Mouse (Mus musculus): ENCODE measurements around the gene Tnfrsf12a. TPM values are rescaled to one million over a fixed set of nuclear protein-coding genes. Genes with fewer than 3 reads are reported as not detected.

Gene Tnfrsf12a
- polyA plus RNA-seq, 1 experiment: 5.6 TPM

DNA sequence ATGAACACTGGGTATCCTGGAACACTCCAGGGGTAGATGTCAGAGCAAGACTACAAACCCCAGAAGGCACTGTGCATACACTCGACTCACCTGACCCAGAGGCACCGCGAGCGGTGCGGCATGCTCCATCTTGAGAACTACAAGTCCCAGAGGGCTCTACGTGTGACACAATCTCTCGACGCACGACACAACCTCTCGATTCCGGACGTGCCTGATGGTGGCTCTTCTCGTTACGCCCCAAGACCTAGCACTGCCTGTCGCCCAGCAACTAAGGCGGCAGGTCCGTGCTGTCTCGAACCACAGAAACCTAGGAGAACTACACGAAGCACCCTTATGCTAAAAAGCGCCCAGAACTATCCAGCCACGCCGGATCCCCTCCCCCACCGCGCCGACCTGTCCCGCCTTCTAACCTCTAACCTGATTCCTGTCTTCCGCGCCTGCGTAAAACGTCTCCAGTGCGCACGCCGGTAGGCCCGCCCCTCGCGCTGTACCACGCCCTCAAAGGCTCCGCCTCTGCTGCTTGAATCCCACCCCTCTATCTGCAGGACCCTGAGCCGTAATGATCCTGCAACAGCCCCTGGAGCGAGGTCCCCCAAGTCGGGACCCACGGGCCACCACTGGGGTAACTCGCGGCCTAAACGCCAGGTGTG is 3.7 kb downstream of the Tnfrsf12a start, which contains the start of the genes Hcfc1r1 and Thoc6:
Hcfc1r1 (plus strand) TSS at position 173 of the 650 bp plus-strand sequence.
Thoc6 (minus strand) TSS at position 459 of the 650 bp plus-strand sequence.
- H3K4me1 ChIP-seq (ENCODE audit: control insufficient read depth, insufficient read depth, low read length): peaks cover 17% of the 10 kb centered on the region
- peak within 1 kb of the TSS; percentile 74 for H3K27ac ChIP-seq (ENCODE audit: insufficient read depth, low read depth, low read length)
- TF ChIP-seq CTCF (IDR thresholded peaks at IDR 0.05; ENCODE audit: low read depth, low read length): no peak
- TF ChIP-seq POLR2A (IDR thresholded peaks at IDR 0.05; ENCODE audit: borderline replicate concordance, low read depth, low read length): no peak
- H3K4me3 ChIP-seq (ENCODE audit: insufficient read depth, low read length): peak within 1 kb of the TSS; percentile 69

DNA sequence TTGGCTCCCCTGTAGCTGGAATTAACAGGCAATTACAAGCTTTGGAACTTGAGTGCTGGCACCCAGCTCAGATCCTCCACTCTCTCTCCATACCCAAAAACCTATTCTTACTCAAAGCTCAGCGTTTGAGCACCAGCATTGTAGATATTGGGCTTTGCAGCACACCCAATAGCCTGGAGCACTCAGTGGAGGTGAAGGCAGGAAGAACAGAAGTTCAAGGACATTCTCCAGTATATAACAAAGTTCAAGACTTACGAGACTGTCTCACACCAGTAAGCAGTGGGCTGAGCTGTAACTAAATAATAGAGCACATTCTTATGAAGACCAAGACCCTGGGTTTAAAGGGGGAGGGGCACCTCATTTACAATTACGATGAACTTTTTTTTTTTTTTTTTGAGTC is 4.5 kb downstream of the Tnfrsf12a start:
- Histone ChIP-seq H3K4me1 (ENCODE audit: control insufficient read depth, insufficient read depth, low read length) (peaks cover 17% of the 10 kb centered on the region), H3K27ac (ENCODE audit: insufficient read depth, low read depth, low read length) (no peak overlapping the region), H3K4me3 (ENCODE audit: insufficient read depth, low read length) (peak overlapping the region; percentile 69)
- no peak for TF ChIP-seq CTCF (IDR thresholded peaks at IDR 0.05; ENCODE audit: low read depth, low read length)

DNA sequence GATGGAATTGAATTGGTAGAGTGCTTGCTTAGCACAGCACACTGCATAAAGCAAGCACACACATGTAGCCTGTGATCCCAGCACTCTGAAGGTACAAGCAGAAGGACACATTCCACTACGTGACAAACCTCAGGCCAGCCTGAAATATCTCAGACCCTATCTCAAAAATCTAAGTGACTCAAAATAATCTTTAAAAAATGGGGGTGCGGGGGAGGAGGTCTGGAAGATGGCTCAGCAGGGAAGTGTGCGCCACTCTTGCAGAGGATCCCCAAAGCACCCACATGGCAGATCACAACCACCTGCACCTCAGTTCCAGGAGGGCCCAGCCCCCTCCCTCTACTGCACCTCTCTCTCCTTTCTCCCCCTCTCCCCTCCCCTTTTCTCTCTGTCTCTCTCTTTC is 5.7 kb downstream of the Tnfrsf12a start:
- peaks cover 14% of the 10 kb centered on the region for H3K4me1 ChIP-seq (ENCODE audit: control insufficient read depth, insufficient read depth, low read length)
- no peak overlapping the region for H3K4me3 ChIP-seq (ENCODE audit: insufficient read depth, low read length)
- no peak overlapping the region for H3K27ac ChIP-seq (ENCODE audit: insufficient read depth, low read depth, low read length)
- TF ChIP-seq POLR2A (IDR thresholded peaks at IDR 0.05; ENCODE audit: borderline replicate concordance, low read depth, low read length) (no peak), CTCF (IDR thresholded peaks at IDR 0.05; ENCODE audit: low read depth, low read length) (no peak)

DNA sequence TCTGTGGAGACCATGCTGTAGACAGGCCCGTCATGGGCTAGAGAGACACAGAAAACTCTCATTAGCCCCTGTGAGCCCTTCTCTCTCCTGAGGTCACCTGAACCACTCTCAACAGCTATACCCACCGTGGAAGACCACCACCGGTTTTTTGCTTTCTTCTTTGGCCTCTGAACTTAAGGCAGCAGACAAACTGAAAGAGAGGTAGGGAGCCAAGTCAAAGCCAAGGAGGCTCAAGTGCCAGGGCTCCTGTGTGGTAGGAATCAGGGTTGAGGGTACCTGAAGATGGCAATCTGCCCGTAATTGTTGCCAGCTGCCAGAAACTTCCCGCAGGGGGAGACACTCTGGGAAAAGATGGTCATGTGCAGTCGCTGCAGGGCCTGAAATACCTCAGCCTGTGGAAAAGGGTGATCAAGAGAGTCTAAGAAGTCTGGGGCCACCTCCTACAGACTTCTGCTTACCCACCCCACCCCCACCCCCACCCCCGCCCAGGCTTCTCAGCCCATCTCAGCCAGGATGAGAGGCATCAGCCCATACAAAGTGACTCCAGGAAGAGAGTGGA is 6.7 kb downstream of the Tnfrsf12a start:
- Histone ChIP-seq H3K4me1 (ENCODE audit: control insufficient read depth, insufficient read depth, low read length) (peaks cover 11% of the 10 kb centered on the region), H3K4me3 (ENCODE audit: insufficient read depth, low read length) (no peak overlapping the region), H3K27ac (ENCODE audit: insufficient read depth, low read depth, low read length) (no peak overlapping the region)
- no peak for TF ChIP-seq POLR2A (IDR thresholded peaks at IDR 0.05; ENCODE audit: borderline replicate concordance, low read depth, low read length)
- TF ChIP-seq CTCF (IDR thresholded peaks at IDR 0.05; ENCODE audit: low read depth, low read length): no peak

DNA sequence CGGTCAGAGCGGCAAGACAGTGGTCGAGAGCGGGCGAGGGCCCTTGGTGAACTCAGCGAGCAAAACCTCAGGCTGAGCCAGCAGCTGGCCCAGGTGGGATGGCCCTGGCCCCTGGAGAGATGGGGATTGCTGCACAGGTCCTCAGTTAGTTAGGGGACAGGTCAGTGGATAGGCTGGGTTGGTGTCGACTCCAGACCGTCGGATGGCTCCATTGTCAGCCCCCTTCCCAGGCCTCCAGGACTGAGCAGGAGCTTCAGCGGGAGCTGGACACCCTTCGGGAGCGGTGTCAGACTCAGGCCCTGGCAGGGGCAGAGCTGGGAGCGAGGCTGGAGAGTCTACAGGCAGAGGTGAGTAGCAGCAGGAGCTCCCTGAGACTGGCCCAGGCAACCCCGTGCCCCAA is 11.8 kb downstream of the Tnfrsf12a start:
- Histone ChIP-seq H3K4me3 (ENCODE audit: insufficient read depth, low read length) (no peak overlapping the region), H3K27ac (ENCODE audit: insufficient read depth, low read depth, low read length) (no peak overlapping the region), H3K4me1 (ENCODE audit: control insufficient read depth, insufficient read depth, low read length) (no peaks in the 10 kb centered on the region)
- TF ChIP-seq CTCF (IDR thresholded peaks at IDR 0.05; ENCODE audit: low read depth, low read length) (no peak), POLR2A (IDR thresholded peaks at IDR 0.05; ENCODE audit: borderline replicate concordance, low read depth, low read length) (no peak)

DNA sequence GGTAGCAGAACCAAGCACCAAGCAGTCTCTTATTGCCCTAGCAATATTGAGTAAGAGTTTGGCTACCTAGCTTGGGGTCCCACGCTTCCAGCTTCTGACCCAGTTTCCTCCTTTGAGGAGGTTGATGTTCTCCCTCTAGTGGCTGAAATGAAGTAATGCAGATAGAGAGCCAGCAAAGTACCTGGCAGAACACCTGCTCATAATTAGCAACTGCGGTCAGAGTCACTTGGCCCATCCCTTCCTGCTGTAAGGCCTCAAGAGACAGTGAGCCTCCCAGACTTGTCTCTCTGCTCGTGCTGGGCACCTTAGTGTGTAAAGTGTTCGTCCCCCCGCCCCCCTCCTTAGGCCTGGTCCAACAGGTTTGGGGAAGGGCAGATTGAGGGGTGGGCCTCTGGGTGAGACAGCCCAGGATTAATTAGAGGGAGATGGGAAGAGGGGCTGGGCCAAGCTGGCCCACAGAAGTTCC is 12.7 kb downstream of the Tnfrsf12a start:
- Histone ChIP-seq H3K4me1 (ENCODE audit: control insufficient read depth, insufficient read depth, low read length) (no peaks in the 10 kb centered on the region), H3K4me3 (ENCODE audit: insufficient read depth, low read length) (no peak overlapping the region), H3K27ac (ENCODE audit: insufficient read depth, low read depth, low read length) (no peak overlapping the region)
- TF ChIP-seq CTCF (IDR thresholded peaks at IDR 0.05; ENCODE audit: low read depth, low read length) (peak; percentile 66), POLR2A (IDR thresholded peaks at IDR 0.05; ENCODE audit: borderline replicate concordance, low read depth, low read length) (no peak)

DNA sequence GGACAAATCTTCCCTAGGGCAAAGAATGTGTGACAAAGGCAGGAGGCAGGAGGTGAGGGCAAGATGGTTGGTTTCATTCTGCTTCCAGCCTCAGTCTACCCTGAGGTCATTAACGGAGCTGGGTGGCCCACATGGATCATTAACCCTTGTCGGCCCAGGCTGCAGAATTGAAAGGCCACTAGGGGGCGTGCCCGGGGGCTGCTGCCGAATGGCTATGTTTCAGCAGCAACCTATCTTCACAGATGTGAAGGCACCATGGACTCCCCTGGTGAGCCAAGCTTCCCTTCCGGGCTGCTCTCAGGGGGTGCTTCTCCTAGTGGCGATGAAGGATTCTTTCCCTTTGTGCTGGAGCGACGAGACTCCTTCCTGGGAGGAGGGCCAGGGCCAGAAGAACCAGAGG is 15.7 kb downstream of the Tnfrsf12a start:
- Histone ChIP-seq H3K4me3 (ENCODE audit: insufficient read depth, low read length) (no peak overlapping the region), H3K4me1 (ENCODE audit: control insufficient read depth, insufficient read depth, low read length) (0 out of 2 replicates have a peak, but pooled peaks cover 3% of the 10 kb centered on the region), H3K27ac (ENCODE audit: insufficient read depth, low read depth, low read length) (no peak overlapping the region)
- TF ChIP-seq CTCF (IDR thresholded peaks at IDR 0.05; ENCODE audit: low read depth, low read length): peak; percentile 75
- no peak for TF ChIP-seq POLR2A (IDR thresholded peaks at IDR 0.05; ENCODE audit: borderline replicate concordance, low read depth, low read length)

DNA sequence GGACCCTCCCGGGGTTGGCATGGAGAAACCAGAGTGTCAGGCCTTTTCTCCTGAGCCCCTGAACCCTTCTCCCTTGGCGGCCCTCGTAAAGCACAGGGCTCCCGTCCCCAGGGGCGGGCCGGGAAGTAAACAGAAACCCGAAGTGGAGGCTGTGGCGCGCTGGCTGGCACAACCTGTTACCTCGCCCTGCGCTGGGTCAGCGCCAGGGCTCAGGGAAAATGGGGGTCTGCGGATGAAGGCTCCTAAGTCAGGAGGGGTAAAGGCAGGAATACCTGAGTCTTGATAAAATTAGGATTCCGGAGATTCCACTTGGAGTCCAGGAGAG is 16.4 kb downstream of the Tnfrsf12a start:
- 0 out of 2 replicates have a peak, but pooled peaks cover 3% of the 10 kb centered on the region for H3K4me1 ChIP-seq (ENCODE audit: control insufficient read depth, insufficient read depth, low read length)
- 0 out of 2 replicates have a peak overlapping the region, but pooled peaks have one; percentile 6 for H3K4me3 ChIP-seq (ENCODE audit: insufficient read depth, low read length)
- no peak overlapping the region for H3K27ac ChIP-seq (ENCODE audit: insufficient read depth, low read depth, low read length)
- TF ChIP-seq POLR2A (IDR thresholded peaks at IDR 0.05; ENCODE audit: borderline replicate concordance, low read depth, low read length) (no peak), CTCF (IDR thresholded peaks at IDR 0.05; ENCODE audit: low read depth, low read length) (no peak)

DNA sequence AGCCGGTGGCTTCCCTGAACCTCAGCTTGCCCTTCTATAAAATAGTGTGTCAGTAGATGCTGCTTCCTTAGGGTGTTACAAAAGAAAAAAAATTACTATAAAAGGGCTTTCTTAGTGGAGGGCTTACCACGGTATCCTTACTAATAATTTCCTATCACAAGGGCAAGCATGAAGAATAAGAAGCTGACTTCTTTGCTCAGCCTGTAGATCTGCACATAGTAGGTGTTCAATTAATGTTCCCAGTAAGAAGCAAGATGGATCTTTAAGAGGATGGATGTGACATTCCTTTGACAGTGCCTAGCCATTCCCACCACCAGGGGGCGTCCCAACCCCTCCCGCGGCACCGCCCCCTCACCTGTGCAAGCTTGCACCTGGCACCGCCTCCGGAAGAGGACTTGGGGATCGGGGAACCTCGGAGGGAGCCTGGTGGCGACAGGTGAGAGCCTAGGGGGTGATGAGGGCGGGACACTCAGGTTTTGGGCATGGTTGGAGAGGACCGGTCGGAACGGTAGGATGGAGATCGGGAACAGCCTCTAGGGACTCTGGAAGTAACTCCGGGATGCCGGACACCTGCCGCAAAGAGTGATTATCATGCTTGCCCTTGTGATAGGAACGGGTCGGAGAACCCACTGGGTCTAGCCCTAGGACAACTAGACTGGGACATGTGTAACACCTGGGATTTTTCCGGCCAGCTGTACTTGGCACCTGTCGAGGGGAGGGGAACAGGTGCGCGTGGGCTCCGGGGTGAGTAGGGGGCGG is 17.0 kb downstream of the Tnfrsf12a start, which contains the start of gene Bicdl2:
Bicdl2 (plus strand) TSS at position 390 of the 759 bp plus-strand sequence.
- peak; percentile 91 for TF ChIP-seq CTCF (IDR thresholded peaks at IDR 0.05; ENCODE audit: low read depth, low read length)
- no peak for TF ChIP-seq POLR2A (IDR thresholded peaks at IDR 0.05; ENCODE audit: borderline replicate concordance, low read depth, low read length)
- Histone ChIP-seq H3K27ac (ENCODE audit: insufficient read depth, low read depth, low read length) (no peak within 1 kb of the TSS), H3K4me3 (ENCODE audit: insufficient read depth, low read length) (0 out of 2 replicates have a peak within 1 kb of the TSS, but pooled peaks have one; percentile 6), H3K4me1 (ENCODE audit: control insufficient read depth, insufficient read depth, low read length) (0 out of 2 replicates have a peak, but pooled peaks cover 3% of the 10 kb centered on the region)
